Mouse (Mus musculus): Measurements from ENCODE around the gene Lemd1. TPM values are rescaled to one million over a fixed set of nuclear protein-coding genes. Genes with fewer than 3 reads are reported as not detected.

The Lemd1 gene
- total and polyA plus RNA-seq, 2 experiments, result not detected

DNA sequence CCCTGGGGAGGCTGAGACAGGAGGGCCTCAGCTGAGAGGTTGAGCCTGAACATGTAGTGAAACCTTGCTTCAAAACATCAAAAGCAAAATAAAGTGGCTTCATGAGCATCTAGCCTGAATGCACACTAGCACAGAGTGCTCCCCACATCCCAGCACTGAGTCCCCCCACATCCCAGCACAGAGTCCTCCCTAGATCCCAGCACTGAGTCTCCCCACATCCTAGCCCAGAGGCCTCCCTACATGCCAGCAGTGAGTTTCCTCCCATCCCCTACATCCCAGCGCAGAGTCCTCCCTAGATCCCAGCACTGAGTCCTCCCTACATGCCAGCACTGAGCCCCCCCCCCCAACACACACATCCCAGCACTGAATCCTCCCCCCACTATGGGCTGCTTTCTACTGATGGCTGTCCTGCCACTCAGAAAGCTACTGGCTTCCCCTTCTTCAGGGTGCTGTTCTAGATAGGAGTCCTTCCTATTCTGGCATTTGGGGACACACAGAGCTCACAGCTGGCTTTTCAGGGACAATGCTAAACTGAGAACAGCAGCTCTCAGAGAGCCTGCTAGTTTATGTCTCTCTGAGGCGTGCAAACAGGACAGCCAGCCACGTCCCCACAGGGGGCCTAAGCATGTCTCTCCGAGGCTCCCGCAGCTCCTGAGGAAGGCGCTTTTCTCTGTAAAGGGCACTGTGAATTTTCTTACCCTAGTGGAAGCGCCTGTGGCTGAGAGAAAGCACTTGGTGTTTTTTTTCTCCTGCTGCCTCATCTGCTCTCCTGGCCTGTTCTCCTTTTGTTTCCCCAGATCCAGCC is 40.4 kb downstream of the Lemd1 start:
- H3K4me1 ChIP-seq (ENCODE audit: control insufficient read depth, insufficient read depth, low read length), result no peaks in the 10 kb centered on the region

DNA sequence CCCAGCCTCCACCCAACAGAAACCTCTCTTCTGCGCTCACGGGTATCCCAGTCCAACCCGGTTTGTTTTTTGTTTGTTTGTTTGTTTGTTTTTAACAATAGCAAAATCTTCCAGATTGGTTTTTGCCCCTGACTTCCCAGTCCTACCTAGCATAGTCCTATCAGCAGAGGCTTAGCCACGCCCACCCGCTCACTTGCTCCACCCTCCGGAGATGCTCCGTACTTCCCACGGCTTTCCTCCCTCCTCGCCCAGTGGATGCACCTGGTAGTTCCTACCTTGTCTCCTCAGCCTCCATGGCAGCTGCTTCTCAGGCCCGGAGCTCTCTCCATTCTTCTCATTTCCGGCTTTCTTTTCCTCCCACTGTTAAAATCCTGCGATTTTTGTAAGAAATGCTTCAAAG is 42.3 kb downstream of the Lemd1 start:
- Histone ChIP-seq H3K79me2 (ENCODE audit: control insufficient read depth, insufficient read depth, low read length) (no peaks in the 10 kb centered on the region), H3K36me3 (ENCODE audit: control insufficient read depth, insufficient read depth, low read length) (no peaks in the 10 kb centered on the region), H3K27ac (replicated peaks; ENCODE audit: insufficient read depth, low read depth, low read length) (no peak overlapping the region), H3K4me3 (ENCODE audit: insufficient read depth, low read depth, low read length) (no peak overlapping the region), H3K27me3 (ENCODE audit: control insufficient read depth, insufficient read depth, low read length) (peaks cover 2% of the 10 kb centered on the region; the same call in 1 of the 2 replicates), H3K4me1 (ENCODE audit: control insufficient read depth, insufficient read depth, low read length) (no peaks in the 10 kb centered on the region), H3K9ac (ENCODE audit: low read depth, low read length) (no peak overlapping the region)
- TF ChIP-seq POLR2A (IDR thresholded peaks at IDR 0.05; ENCODE audit: extremely low read depth, insufficient read depth, low read length) (no peak), CTCF (IDR thresholded peaks at IDR 0.05; ENCODE audit: low read depth, low read length) (peak; percentile 67)
- 22% methylated on average over 12 of the region's 12 CpGs for WGBS
- DNase-seq (ENCODE audit: extremely low read depth, low read depth, low spot score), result peak; percentile 19

More for the DNA sequence above, 40.4 kb downstream of the Lemd1 start:
- no peak for DNase-seq (ENCODE audit: extremely low read depth, low read depth, low spot score)
- H3K27me3 ChIP-seq (ENCODE audit: control insufficient read depth, insufficient read depth, low read length), result peaks cover 2% of the 10 kb centered on the region; the same call in 1 of the 2 replicates
- no peak for TF ChIP-seq CTCF (IDR thresholded peaks at IDR 0.05; ENCODE audit: low read depth, low read length)
- no peak for TF ChIP-seq POLR2A (IDR thresholded peaks at IDR 0.05; ENCODE audit: extremely low read depth, insufficient read depth, low read length)
- no peak overlapping the region for H3K4me3 ChIP-seq (ENCODE audit: insufficient read depth, low read depth, low read length)
- WGBS, result 76% methylated on average over 7 of the region's 7 CpGs
- H3K36me3 ChIP-seq (ENCODE audit: control insufficient read depth, insufficient read depth, low read length), result no peaks in the 10 kb centered on the region
- H3K79me2 ChIP-seq (ENCODE audit: control insufficient read depth, insufficient read depth, low read length), result no peaks in the 10 kb centered on the region
- H3K9ac ChIP-seq (ENCODE audit: low read depth, low read length), result no peak overlapping the region
- H3K27ac ChIP-seq (replicated peaks; ENCODE audit: insufficient read depth, low read depth, low read length), result no peak overlapping the region

GRCm38 (mm10) chr1:132234757-132235273 is 43.6 kb downstream of the Lemd1 start:
- H3K4me1 ChIP-seq (ENCODE audit: control insufficient read depth, insufficient read depth, low read length), result no peaks in the 10 kb centered on the region
- peaks cover 2% of the 10 kb centered on the region; the same call in 1 of the 2 replicates for H3K27me3 ChIP-seq (ENCODE audit: control insufficient read depth, insufficient read depth, low read length)
- no peak overlapping the region for H3K27ac ChIP-seq (replicated peaks; ENCODE audit: insufficient read depth, low read depth, low read length)
- TF ChIP-seq POLR2A (IDR thresholded peaks at IDR 0.05; ENCODE audit: extremely low read depth, insufficient read depth, low read length) (no peak), CTCF (IDR thresholded peaks at IDR 0.05; ENCODE audit: low read depth, low read length) (no peak)
- no peak for DNase-seq (ENCODE audit: extremely low read depth, low read depth, low spot score)
- WGBS, result 70% methylated on average over 9 of the region's 9 CpGs
- H3K79me2 ChIP-seq (ENCODE audit: control insufficient read depth, insufficient read depth, low read length), result no peaks in the 10 kb centered on the region
- no peaks in the 10 kb centered on the region for H3K36me3 ChIP-seq (ENCODE audit: control insufficient read depth, insufficient read depth, low read length)
- H3K4me3 ChIP-seq (ENCODE audit: insufficient read depth, low read depth, low read length), result no peak overlapping the region
- no peak overlapping the region for H3K9ac ChIP-seq (ENCODE audit: low read depth, low read length)

GRCm38 (mm10) chr1:132237585-132238159 is 46.4 kb downstream of the Lemd1 start:
- no peaks in the 10 kb centered on the region for H3K79me2 ChIP-seq (ENCODE audit: control insufficient read depth, insufficient read depth, low read length)
- peaks cover 2% of the 10 kb centered on the region; the same call in 1 of the 2 replicates for H3K27me3 ChIP-seq (ENCODE audit: control insufficient read depth, insufficient read depth, low read length)
- H3K27ac ChIP-seq (replicated peaks; ENCODE audit: insufficient read depth, low read depth, low read length), result no peak overlapping the region
- no peaks in the 10 kb centered on the region for H3K36me3 ChIP-seq (ENCODE audit: control insufficient read depth, insufficient read depth, low read length)
- WGBS, result 19% methylated on average over 6 of the region's 6 CpGs
- H3K9ac ChIP-seq (ENCODE audit: low read depth, low read length), result no peak overlapping the region
- TF ChIP-seq POLR2A (IDR thresholded peaks at IDR 0.05; ENCODE audit: extremely low read depth, insufficient read depth, low read length), result no peak
- peak; percentile 75 for TF ChIP-seq CTCF (IDR thresholded peaks at IDR 0.05; ENCODE audit: low read depth, low read length)
- no peaks in the 10 kb centered on the region for H3K4me1 ChIP-seq (ENCODE audit: control insufficient read depth, insufficient read depth, low read length)
- H3K4me3 ChIP-seq (ENCODE audit: insufficient read depth, low read depth, low read length), result no peak overlapping the region
- DNase-seq (ENCODE audit: extremely low read depth, low read depth, low spot score), result peak; percentile 32

- Histone ChIP-seq H3K79me2 (ENCODE audit: control insufficient read depth, insufficient read depth, low read length) (no peaks in the 10 kb centered on the region), H3K36me3 (ENCODE audit: control insufficient read depth, insufficient read depth, low read length) (no peaks in the 10 kb centered on the region), H3K27ac (replicated peaks; ENCODE audit: insufficient read depth, low read depth, low read length) (no peak overlapping the region), H3K4me3 (ENCODE audit: insufficient read depth, low read depth, low read length) (no peak overlapping the region), H3K27me3 (ENCODE audit: control insufficient read depth, insufficient read depth, low read length) (no peaks in the 10 kb centered on the region), H3K4me1 (ENCODE audit: control insufficient read depth, insufficient read depth, low read length) (no peaks in the 10 kb centered on the region; the same call in 1 of the 2 replicates), H3K9ac (ENCODE audit: low read depth, low read length) (no peak overlapping the region)
- no peak for DNase-seq (ENCODE audit: extremely low read depth, low read depth, low spot score)
- WGBS, result 83% methylated on average over 5 of the region's 5 CpGs
- no peak for TF ChIP-seq CTCF (IDR thresholded peaks at IDR 0.05; ENCODE audit: low read depth, low read length)
- no peak for TF ChIP-seq POLR2A (IDR thresholded peaks at IDR 0.05; ENCODE audit: extremely low read depth, insufficient read depth, low read length)
Measured at GRCm38 (mm10) chr1:132245010-132245409, 53.8 kb downstream of the Lemd1 start.
